Mouse (Mus musculus) ES-E14 (cell line): ENCODE measurements around the gene Rab28.

Source experiments
- CHD2 ChIP-seq: IDR thresholded peaks from 2 replicates; pipeline ENCODE4 v1.6.1; 2014; ENCODE audit warnings: mild to moderate bottlenecking, low read depth, low read length, inconsistent platforms
- HCFC1 ChIP-seq: IDR thresholded peaks from 2 replicates; pipeline ENCODE4 v1.6.1; 2012; ENCODE audit warnings: low read length, inconsistent platforms, borderline replicate concordance; ENCODE audit not compliant: insufficient read depth
- MAFK ChIP-seq: IDR thresholded peaks from 2 replicates; pipeline ENCODE4 v1.6.1; 2014; ENCODE audit warnings: mild to moderate bottlenecking, low read depth, low read length, inconsistent platforms; ENCODE audit not compliant: insufficient read depth
- ZNF384 ChIP-seq: IDR thresholded peaks from 2 replicates; pipeline ENCODE4 v1.6.1; 2012; ENCODE audit warnings: low read depth, low read length, inconsistent platforms

DNA sequence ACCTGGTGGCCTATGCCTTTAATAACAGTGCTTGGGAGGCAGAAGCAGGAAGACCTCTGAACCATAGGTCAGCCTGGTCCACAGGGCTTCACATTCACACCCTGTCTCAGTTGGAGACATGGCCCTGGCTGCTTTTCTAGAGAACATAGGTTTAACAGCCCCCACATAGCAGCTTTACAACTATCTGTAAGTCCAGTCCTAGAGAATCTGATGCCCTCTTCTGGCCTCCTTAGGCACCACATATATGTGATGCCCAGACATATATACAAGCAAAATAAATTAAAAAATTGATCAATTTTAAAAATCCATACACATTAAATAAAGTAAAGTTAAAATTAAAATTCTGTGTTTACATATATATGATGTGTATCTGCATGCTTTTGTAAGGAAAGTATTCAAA, 10.0 kb downstream of the Rab28 start:
- TF ChIP-seq ZNF384 (no peak), CHD2 (no peak), HCFC1 (no peak), MAFK (no peak)
